Mouse (Mus musculus) v-Abl transformed pro-B cells (cell line): ENCODE measurements around the gene Smap2.

ENCODE experiments used
- in situ Hi-C, 2 experiments: fragments of 400-800 bp; cut with MboI; formaldehyde crosslinking; loops; one replicate each; pipeline ENCODE4 v1.15.1; 2025; ENCODE audit not compliant: unreplicated experiment in 2 of 2

Gene Smap2

DNA sequence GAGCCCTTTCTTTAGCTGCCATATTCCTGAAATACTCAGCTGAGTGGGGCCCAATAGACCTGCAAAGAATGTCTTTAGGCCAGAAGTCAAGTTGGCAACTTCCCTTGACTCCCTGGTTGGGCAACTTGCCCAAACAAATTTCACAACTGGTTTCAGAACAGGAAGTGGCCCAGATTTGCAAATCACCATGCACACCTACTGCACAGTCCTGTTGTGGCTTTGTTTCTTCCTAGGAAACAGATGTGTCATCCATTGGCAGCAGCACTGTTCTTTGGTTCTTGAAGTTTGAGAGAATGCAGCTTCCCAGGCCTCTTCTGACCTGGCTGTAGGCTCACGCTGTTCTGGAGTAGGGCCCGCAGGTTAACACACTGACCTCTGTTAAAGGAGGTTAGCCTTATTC is 6.9 kb upstream of the Smap2 start:
- in situ Hi-C loops: loop anchor here in 1 of 2 experiments (25.0 kb wide), 1 partner anchor 1813 kb away; the partner anchor contains the start of gene Ppt1

DNA sequence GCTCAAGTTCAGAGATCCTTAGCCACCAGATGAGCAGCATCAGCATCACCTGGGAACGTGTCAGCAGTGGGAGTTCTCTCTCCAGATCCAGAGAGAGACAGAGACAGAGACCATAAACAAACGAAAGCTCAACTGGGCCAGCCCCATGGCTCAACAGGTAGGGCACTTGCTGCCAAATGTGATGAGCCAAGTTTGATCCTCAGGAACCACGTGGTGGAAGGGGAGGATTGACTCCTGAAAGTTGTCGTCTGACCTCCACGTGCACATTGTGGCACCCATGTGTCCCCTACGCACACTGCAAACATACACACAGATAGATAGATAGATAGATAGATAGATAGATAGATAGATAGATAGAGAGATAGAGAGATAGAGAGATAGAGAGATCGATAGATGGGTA is 6.4 kb upstream of the Smap2 start:
- in situ Hi-C loops: loop anchor here in 1 of 2 experiments (25.0 kb wide), 1 partner anchor 1814 kb away; the partner anchor contains the start of gene Ppt1

DNA sequence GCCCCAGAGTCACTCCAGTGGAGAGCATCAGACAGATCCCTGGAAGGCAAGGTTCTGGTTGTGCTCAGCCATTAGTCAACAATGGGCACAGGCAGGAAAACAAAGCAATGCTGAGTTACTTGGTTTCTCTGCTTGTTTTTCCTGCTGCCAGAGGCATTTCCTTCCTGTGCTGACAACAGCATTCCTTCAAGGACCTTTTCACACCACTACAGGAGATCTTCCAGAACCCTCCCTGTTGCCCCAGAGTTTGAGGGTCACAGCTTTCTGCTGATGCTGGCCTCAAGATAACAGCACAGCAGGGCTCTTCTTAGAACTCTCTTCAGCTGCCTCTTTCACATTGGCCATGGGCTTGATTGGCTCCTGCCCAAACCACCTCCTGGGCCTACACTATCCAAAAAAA is 4.9 kb upstream of the Smap2 start:
- in situ Hi-C loops: loop anchor here in 1 of 2 experiments (25.0 kb wide), 1 partner anchor 1815 kb away; the partner anchor contains the start of gene Ppt1

DNA sequence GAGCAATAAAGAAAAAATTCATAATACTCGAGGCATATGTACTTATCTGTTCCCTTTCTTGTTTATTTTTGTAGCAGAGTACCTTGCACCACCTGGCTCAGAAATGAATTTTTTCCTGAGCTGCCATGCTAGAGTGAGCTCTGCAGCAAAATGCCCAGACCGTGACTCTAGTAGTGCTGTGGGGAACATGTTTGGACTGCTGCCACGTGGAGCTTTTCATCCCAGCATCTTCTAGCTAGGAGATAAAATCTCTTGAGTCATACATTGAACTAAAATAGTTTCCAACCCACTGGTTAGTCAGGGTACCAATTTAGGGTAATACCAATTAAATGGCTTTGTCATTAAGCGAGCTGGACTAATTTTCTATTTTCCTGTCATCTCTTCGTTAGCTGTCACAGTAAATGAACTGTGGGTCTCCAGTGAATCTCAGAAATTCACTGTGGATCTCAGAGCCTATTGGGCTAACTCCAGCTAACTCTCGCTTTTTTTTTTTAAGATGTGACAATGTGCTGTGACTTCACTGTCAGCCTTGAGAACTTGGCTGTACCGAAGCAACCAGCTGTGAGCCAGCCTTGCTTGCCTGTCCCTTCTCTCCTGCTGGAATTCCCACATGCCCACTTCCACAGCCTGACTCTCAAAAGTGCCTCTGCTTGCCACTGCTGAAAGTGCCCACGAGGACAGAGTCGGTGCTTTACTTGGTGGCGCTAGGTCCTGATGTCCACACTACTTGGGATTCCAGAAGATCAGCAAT is 3.2 kb upstream of the Smap2 start:
- in situ Hi-C loops: loop anchor here in 1 of 2 experiments (25.0 kb wide), 1 partner anchor 1817 kb away; the partner anchor contains the start of gene Ppt1

DNA sequence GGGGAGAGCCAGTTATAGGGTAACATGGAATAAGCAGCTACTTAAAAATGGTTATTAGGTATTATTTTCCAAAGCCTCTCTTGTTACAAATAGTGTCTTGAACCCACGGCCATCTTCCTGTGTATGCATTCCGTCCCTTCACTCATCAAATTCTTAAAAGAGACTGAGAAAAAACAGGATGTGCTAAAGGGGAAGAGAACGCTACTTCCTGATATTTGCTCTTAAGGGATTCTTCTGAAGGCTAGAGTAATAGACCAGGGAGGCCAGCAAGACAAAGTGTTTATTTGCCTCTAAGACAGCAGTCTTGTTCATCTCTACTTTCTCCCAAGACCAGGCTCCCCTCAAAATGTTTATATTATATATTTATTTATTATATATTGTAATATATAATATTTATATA is 1.2 kb upstream of the Smap2 start:
- in situ Hi-C loops: loop anchor here in 1 of 2 experiments (25.0 kb wide), 1 partner anchor 1819 kb away; the partner anchor contains the start of gene Ppt1

DNA sequence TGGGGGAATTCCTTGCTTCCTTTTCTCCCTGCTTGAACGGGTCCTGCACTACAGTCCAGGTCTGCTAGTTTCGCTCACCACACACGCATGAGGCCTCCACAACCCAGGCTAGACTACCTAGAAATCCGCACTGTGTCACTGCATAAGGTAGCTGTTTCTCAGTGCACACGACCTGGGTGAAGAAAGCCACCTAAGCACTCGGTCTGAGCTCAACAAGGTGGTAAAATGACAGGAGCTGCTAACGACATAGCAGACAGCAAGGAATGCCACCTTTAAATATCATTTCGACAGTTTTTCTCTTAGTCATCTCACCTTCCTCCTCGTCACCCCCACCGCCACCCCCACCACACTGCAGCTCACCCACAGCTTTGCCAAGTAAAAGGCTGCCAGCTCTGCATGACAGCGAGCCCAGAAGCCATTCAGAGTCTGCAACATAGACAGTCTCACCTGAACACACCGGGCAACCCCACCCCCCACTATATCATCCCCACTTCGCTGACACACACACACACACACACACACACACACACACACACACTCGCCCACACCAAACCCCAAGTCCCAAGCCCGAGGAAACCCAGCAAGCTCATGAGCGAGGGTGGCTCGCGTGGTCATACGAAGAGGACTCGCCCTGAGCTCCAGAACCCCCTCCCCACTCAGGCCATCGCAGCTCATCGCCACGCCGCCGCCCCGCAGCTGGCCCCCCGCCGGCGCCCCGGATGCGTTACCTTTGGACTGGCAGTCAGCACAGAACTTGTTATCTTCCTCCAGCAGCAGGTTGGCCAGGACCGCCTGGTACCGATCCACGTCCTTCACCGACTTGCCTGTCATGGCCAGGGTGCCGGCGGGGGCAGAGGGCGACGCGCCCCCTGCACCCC is 787 bp downstream of the Smap2 start:
- in situ Hi-C loops: loop anchor here in 1 of 2 experiments (25.0 kb wide), 1 partner anchor 1821 kb away; the partner anchor contains the start of gene Ppt1

DNA sequence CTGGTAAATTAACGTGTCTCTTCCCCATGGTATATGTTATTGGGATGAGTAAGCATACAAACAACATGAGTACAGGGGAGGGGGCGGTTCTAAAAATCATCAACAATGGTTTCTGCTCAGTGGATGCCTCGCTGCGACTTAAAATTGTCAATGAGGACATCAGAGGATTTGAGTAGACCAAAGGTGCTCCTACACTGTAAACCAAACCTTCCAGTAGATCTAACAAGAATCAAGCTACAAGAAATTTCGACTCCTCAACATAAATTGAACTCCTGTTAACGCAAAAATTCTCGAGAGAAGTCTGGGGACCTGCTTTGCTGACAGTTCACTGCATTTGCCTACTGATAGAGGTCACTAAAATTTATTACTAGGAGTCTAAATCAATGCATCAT is 1.8 kb downstream of the Smap2 start:
- in situ Hi-C loops: loop anchor here in 1 of 2 experiments (25.0 kb wide), 1 partner anchor 1822 kb away; the partner anchor contains the start of gene Ppt1

DNA sequence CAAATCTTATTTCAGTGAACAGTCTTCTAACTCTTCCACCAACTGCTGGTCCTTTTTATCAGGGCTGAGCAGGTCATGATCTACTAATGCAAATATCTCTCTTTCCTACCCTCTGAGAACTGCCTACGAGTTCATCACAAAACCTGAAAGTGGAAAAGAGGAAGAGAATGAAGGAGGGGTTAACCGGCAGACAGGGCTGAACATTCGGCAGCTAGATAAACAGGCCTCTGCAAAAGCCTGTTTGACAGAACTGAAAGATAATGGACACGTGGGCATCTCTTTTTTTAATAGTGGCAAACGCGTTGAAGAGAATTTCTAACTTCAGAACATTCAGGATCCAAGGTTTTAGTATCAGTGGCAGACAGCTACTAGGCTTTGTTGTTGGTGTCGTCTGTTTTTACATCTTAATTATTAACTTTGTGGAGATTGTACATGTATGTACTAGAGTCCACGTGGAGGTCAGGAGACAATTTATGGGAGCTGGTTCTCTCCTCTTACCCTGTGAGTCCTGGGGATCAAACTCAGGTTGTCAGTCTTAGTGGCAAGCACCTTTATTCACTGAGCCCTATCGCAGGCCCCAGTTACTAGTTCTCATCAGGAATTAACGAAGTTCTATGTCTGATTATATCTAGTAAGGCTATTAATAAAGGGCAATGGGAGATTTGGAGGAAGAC is 2.3 kb downstream of the Smap2 start:
- in situ Hi-C loops: loop anchor here in 1 of 2 experiments (25.0 kb wide), 1 partner anchor 1823 kb away; the partner anchor contains the start of gene Ppt1

DNA sequence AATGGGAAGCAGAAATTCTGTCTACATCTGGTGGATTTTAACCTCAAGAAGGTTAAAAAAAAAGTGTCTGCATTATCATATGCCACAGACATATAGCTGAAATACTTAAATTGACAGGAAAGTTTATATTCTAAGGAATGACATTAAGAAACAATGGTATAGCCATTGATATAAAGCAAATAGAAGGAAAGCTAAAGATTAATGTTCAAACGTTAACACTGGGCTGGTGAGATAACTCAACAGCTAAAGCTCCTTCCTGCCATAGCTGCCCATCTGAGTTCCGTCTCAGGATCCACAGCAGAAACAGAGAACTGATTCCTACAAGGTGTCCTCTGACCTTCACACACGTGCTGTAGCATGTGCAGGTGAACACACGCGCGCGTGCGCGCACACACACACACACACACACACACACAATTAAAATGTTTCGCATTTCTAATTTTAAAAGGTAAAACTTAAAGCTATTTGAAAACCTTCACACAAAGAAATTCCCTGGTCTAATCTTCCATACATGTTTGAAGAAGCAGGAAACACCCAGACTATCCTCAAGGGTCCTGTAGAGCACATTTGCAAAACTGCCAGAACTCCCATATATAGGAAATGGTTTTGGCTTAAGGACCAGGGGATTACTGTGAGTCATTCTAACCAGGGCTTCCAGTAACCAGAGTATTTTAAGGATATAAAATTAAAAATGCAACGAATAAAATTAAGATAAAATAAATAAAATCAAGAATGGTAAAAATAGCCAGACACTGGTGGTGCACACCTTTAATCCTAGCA is 6.1 kb downstream of the Smap2 start:
- in situ Hi-C loops: loop anchor here in 1 of 2 experiments (25.0 kb wide), 1 partner anchor 1826 kb away; the partner anchor contains the start of gene Ppt1

DNA sequence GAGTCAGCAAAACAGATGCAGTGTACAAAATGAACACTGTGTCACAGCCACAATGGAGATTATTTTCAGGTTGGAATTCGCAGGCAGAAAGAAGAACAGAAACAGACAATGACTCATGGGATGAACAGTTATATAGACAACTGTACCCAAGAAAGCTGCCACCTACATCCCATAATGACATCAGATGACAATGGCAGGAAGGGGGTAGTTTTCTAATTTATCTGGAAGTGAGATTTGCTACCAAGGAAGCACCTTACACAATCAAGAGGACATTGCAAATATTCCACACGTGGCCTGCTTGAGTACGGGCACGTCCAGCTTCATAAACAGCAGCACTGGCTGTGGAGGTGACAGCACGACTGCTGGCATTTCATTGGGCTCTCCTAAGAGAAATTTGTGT is 7.9 kb downstream of the Smap2 start:
- in situ Hi-C loops: loop anchor here in 1 of 2 experiments (25.0 kb wide), 1 partner anchor 1828 kb away; the partner anchor contains the start of gene Ppt1

DNA sequence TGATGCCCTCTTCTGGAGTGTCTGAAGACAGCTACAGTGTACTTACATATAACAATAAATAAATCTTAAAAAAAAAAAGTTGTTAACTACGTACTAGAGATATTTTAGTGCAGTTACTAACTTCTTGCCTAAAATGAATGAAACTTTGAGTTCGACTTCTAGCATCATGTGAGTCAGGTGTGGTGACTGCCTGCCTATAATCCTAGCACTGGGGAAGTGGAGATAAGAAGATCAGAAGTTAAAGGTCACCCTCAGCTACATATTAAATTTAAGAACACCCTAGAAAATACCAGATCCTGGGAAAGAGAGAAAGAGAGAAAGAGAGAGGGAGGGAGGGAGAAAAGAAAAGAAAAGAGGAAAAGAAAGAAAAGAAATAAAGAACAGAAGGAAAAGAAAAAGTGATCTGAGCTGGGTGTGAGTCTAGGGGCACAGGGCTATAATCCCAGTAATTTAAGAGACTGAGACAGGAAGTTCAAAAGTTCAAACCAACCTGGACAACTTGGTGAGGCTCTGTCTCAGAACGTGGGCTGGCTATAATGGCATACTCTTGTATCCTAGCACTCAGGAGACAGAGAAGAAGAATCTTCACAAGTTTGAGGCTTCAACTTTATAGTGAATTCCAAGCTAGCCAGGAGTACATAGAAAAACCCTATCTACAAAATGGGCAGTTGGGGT is 8.8 kb downstream of the Smap2 start:
- in situ Hi-C loops: loop anchor here in 1 of 2 experiments (25.0 kb wide), 1 partner anchor 1829 kb away; the partner anchor contains the start of gene Ppt1

DNA sequence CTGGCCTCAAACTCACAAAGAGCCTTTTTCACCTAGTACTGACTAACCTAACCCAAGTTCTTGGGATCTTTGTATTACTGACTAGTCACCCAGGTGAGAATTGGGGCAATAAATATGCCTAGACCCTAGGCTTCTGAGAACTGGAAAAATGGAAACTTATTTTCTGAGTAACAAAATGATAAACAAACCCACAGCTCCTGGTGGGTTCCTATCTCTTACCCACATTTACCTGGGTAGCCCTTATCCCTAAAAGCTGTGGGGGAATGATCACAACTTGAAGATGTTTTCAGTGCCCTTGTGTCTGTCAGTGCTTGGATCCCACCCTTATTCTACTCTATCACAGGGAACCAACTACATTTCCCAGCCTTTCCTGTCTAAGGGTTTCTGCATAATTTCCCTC is 10.0 kb downstream of the Smap2 start:
- in situ Hi-C loops: loop anchor here in 1 of 2 experiments (25.0 kb wide), 1 partner anchor 1830 kb away; the partner anchor contains the start of gene Ppt1

DNA sequence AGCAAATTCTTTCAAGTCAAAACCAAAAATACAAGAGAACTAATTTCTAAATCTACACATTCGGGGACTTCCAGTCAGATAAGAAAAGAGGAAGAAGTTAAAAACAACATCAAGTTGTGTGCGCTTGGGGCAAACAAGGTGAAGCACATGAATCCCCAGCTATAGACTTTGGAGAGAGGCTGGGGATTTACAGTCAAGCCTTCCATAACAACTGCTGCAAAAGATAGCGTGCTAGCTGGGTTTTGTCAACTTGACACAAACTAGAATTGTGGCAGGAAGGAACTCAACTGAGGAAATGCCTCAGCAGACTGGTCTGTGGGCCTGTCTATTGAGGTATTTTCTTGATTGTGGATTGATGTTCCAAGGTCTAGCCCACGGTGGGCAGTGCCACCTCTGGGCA is 12.4 kb downstream of the Smap2 start:
- in situ Hi-C loops: loop anchor here in 1 of 2 experiments (25.0 kb wide), 1 partner anchor 1833 kb away; the partner anchor contains the start of gene Ppt1

DNA sequence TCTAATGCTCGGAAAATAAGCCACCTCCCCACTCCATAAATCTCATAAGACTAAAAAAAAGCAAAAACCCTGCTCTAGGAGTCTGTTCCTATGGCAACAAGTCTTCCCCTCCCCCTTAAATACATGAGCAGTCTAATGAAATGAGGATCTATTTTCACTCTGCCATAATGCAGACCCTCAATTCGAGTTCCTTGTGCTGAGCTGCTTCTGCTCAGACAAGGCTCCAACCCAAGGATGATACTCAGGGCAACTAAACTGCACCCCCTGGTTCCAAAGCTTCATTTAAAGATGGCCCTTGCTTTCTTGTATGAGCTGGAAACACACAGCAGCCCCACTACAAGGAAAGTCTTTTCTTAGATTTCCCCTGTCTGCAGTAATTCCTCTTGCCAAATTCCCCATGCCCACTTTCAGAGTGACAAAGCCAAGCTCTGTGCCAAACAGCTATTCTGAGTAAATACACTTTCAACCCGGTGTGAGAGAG is 13.4 kb downstream of the Smap2 start:
- in situ Hi-C loops: loop anchor here in 1 of 2 experiments (25.0 kb wide), 1 partner anchor 1834 kb away; the partner anchor contains the start of gene Ppt1

DNA sequence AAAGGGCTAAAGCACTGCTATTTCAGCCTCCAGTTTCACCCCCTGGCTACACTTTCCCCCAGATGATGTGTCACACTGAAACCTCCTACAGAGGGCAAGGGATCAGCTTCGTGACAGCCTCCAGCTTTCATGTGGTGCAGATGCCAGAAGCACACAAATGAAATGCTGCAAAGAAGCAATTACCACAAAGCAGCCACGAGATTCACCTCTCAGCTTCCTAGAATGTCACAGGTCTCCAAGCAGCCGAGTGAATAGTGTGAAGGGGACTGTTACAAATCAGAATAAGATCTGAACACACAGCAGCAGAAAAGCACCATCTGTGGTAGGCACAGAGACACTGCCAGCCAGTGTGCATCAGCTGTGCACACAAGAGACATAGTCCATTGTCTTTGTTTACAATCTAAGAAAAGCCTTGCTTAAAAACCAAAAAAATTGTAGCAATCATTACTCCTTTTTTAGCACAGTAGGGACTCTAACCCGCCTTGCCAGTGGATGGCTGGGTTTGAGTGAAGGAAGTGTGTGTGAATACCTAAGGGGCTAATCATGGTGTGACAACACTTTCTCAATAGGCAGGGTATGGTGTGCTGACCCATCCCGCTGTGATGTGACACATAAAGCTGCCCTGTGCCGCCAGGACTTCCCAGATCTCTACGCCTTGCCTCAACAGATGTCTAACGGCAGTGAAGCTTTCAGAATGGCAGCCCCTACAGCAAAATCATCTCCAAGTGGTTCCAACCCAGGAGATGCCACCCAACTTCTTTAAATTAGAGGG is 14.5 kb downstream of the Smap2 start:
- in situ Hi-C loops: loop anchor here in 1 of 2 experiments (25.0 kb wide), 1 partner anchor 1835 kb away; the partner anchor contains the start of gene Ppt1

DNA sequence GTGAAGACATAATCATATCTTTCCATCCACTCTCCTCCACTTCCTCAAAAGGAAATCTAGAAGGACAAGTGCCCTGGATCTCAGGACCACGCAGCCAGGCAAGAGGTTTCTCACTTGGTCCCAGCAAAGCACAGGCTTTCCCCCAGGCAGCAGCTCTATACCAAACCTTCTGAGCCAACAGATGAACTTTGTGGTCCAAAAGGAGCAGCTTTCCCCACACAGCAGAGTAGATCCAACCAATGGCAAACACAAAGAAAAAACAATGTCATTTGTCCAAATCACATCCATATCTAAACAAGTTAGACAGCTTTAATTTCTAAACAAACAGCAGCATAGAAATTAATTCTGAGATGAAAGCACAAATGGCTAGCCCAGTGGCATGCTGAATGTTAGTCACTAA is 15.4 kb downstream of the Smap2 start:
- in situ Hi-C loops: loop anchor here in 1 of 2 experiments (25.0 kb wide), 1 partner anchor 1836 kb away; the partner anchor contains the start of gene Ppt1

DNA sequence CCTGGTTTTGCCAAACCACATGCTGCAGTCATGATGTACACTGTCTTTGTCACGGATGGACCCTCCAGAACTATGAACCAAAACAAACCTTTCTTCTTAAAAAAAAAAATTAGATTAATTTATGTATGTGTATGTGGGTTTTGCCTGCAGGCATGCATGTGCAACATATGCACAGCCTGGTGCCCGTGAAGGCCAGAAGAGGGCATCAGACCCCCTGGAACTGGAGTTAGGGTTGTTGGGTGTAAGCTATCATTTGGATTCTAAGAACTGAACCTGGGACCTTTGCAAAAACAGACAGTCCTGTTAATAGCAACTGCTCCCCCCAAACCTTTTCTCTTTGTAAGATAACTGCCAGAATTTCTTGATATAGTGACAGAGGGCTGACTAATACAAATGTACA is 16.0 kb downstream of the Smap2 start:
- in situ Hi-C loops: loop anchor here in 1 of 2 experiments (25.0 kb wide), 1 partner anchor 1836 kb away; the partner anchor contains the start of gene Ppt1
